Mouse (Mus musculus) liver, embryonic 14.5 days (tissue): ENCODE data around the gene Ltbp2.

Source experiments
- CTCF ChIP-seq: IDR thresholded peaks from 2 replicates; pipeline ENCODE4 v1.5.1; 2016; ENCODE audit warnings: antibody characterized with exemption, low read depth, control low read depth
- EP300 ChIP-seq: IDR thresholded peaks from 2 replicates; pipeline ENCODE4 v1.6.1; 2016; ENCODE audit warnings: antibody characterized with exemption, low read depth

DNA sequence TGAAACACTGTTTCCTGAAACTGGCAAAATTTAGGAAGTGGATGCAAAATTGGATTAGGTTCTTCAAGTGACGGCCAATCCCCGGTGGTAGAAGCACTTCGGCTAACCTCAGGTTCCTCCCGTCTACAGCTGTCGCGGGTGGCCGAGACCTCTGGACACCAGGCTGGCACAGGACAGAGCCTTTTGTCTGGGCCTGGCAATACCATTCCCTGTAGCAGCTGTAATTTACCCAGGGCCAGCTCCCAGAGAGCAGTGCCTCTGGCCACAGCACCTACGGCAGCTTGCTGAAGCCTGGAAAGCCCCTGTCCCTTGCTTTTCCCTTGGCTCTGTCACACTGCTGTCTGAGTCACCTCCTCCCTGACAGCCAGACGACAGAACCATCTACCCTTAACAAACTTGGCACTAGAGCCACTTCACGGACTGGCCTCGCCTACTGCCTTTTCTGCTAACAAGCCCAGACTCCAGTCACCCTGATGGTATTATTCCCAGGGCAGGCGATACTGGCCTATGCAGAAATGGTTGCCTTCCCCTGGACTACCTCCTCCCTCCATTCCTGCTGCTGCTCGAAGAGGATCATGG lies 74.7 kb downstream of the Ltbp2 start:
- TF ChIP-seq EP300 (no peak), CTCF (no peak)
